Mouse (Mus musculus): Measurements from ENCODE around the gene Ceacam16.

The Ceacam16 gene

DNA sequence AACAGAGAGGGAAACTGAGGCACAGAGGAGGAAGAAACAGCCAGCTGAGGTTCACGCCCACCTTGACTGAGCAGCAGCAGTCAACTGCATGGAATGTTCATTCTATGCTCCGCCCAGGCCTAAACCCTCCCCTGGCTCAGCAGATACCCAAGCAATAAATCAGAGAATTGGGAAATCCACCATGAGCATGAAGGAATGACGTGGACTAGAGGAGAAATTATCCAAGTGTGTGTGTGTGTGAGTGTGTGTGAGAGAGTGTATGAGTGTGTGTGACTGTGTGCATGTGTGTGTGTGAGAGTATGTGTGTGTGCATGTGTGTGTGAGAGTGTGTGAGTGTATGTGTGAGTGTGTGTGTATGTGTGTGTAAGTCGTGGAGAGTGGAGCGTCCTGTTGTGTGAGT lies 42.7 kb downstream of the Ceacam16 start:
- CTCF ChIA-PET = interaction anchor here (0.5 to 1.4 kb wide), 4 partner anchors 15 to 361 kb away, joined by 3 to 5 read pairs (median 4); partner anchors contain the start of gene Cblc

- CTCF ChIA-PET = interaction anchor here (0.7 to 1.4 kb wide), 3 partner anchors 10 to 21 kb away, joined by 3 to 5 read pairs (median 4); partner anchors contain the start of gene Cblc
Measured at GRCm38 (mm10) chr7:19817382-19818105, 43.6 kb downstream of the Ceacam16 start.

DNA sequence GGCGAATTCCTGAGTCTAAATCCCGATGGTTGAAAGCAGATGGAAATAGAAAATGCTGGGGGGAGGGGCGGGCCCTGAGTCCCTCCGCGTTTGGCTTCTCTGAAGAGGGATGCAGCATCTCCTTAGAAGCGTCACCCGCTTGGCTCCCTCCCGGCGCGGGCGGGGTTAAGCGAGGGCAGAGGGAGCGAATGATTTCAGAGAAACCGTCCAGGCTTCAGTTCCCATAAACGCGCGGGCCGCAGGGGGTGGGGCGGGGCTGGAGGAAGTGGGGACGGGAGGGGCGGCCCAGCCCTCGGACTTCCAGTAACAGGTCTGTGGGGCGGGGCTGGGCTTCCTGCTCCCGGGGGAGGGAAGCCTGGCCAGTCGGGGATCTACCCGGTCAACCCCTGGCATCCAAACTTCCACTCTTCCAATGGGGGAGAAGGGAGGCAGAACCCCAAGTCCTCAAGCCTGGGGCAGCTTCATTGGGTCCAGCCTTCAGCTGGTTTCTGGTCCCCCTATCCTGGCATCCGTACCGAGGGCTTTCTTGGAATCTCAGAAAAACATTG lies 44.8 kb downstream of the Ceacam16 start:
- CTCF ChIA-PET = no interaction called here

DNA sequence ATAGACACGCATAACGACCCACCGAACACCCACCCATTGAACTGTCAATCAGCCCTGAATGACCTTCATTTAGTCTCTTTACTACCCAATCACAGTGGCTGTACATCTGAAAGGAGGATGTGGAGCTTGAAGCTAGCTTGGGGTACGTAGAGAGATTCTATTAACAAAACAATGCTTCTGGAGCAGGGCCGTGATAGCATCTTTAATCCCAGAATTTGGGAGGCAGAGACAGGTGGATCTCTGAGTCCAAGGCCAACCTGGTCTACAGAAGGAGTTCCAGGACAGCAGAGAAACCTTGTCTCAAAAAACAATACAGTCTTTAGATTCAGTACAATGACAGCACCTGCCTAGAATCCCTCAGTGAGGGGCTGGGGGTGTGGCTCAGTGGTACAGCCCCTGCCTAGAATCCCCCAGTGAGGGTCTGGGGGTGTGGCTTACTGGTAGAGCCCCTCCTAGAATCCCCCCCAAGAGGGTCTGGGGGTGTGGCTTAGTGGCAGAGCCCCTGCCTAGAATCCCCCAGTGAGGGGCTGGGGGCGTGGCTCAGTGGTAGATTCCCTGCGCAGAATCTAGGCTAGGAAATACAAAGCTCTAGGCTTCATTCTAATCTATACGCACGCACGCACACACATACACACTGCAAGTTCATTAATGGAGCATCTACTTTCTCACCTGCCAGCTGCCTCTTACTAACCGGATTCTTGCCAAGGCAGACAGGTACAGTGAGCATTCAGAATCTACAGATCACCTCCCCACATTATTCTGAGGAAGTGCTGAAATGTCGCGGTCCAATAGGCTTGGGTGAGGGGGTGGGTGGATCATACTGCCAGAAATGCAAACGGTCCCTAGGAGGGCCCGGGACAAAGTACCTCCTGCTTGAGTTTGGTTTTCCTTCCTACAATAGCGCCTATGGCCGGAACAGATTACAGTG lies 45.5 kb downstream of the Ceacam16 start:
- CTCF ChIA-PET = interaction anchor here (2.6 kb wide), 1 partner anchor 12 kb away, joined by 6 read pairs; no protein-coding TSS in a partner anchor

GRCm38 (mm10) chr7:19813579-19814122 lies 47.4 kb downstream of the Ceacam16 start:
- CTCF ChIA-PET = interaction anchor here (2.6 kb wide), 1 partner anchor 10 kb away, joined by 6 read pairs; no protein-coding TSS in a partner anchor

DNA sequence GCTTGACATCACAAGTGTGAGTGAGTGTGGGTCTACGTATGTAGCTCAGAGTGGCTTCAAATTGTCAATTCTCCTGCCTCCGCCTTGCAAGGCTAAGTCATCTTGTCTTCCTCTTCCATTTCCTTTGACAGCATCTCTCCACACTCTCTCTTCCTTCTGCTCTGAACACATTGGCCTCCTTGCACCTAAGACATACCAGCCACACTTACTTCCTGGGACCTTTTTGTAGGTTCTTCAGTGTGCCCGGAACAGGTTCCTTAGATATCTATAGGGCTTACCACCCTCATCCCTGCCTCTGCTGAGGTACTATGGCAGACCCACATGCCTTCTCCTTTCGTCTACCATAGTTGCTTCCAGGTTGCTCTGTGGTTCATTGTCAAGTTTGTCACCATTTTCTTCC lies 47.9 kb downstream of the Ceacam16 start:
- CTCF ChIA-PET = interaction anchor here (0.5 to 2.6 kb wide), 2 partner anchors 9 to 414 kb away, joined by 3 to 6 read pairs; no protein-coding TSS in a partner anchor

DNA sequence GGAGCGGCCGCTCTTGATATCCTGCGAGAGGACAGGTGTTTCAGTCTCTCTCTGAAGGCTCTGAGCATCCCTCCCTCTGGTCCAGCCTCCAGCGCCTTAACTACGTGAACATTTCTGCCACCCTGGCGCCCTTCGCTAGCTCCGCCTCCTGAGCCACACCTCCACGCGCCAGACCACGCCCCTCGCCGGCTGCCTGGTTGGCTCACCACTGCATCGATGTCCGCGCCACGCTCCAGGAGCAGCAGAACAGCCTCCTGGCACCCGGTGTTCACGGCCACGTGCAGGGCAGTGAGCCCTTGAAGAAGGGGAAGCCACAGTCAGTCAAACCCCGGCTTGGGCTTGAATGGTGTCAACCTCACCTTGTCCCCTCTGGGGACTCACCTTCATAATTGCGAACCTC lies 50.0 kb downstream of the Ceacam16 start:
- CTCF ChIA-PET = interaction anchor here (1.4 kb wide), 1 partner anchor 9 kb away, joined by 4 read pairs; no protein-coding TSS in a partner anchor

DNA sequence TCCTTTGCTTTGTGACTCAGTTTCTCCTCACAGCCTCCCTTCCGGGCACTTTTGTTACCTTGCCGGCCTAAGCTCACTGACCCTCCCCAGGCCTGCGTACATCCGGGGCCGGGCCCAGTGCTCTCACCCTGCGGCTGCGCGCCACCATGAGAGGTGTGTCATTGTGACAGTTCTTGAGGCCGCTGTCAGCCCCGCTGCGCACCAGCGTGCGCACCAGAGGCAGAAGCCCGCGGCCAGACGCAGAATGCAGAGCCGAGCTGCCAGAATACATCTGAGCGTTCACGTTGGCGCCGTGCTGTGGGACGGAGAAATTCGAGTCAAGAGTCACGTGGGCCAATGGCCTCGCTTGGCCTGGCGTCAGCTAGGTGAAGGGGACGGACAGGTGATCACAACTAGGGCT lies 51.7 kb downstream of the Ceacam16 start:
- CTCF ChIA-PET = no interaction called here

DNA sequence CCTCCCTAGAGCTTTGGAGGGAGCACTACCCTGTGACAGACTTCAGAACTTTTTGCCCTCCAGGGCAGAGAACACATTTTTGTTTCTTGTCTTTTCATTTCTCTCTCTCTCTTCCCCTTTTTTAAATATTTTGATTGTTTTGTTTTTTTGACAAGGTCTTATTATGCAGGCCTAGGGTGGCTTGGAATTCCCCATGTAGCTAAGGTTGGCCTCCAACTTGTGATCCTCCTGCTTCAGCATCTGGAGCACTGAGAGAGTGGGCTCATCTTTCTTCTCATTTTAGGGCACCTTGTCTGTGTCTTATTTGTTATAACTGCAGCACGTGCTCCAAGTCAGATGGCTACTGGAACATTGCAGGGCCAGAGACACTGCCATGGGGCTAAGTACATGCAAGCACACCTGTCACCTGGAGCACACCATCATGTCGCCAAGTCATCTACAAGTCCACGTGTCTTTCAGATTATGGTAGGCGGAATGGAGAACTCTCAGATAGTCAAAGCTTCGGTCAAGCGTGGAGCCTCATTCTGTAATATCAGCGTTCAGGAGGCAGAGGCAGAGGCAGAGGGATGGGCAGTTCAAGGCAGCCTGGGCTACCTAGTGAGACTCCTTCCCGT lies 54.6 kb downstream of the Ceacam16 start:
- CTCF ChIA-PET = interaction anchor here (0.5 to 1.2 kb wide), 4 partner anchors 11 to 106 kb away, joined by 3 to 7 read pairs (median 3); no protein-coding TSS in a partner anchor

GRCm38 (mm10) chr7:19802995-19803394 lies 58.1 kb downstream of the Ceacam16 start:
- CTCF ChIA-PET = interaction anchor here (0.6 to 4.2 kb wide), 10 partner anchors 11 to 85 kb away, joined by 3 to 41 read pairs (median 7); no protein-coding TSS in a partner anchor
